Mouse (Mus musculus) lung, postnatal 4 days (tissue): ENCODE data around the gene Dhx34.

ENCODE experiments used
- DNase-seq, 2 experiments: peaks; one replicate each; pipeline ENCODE4 v3.0.0; 2021

Dhx34 gene

DNA sequence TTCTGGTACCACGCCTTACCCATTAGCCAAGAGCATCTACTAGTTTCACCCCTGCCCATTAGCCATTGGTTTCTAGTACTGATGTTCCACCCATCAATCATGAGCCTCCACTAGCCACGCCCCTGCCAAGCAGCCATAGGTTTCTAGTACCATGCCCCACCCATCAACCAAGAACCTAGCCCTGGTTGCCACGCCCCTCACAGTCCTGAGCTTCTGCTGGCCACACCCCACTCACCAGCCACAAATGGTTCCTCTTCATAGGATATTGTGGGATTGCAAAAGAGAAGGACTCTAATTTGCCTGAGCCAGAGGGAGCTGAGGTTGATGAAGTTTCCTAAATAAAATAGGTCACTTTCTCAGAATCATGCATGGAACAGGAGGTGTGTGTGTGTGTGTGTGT lies 61.1 kb downstream of the Dhx34 start:
- DNase-seq, result peak in 1 of 2 experiments; percentile 35

DNA sequence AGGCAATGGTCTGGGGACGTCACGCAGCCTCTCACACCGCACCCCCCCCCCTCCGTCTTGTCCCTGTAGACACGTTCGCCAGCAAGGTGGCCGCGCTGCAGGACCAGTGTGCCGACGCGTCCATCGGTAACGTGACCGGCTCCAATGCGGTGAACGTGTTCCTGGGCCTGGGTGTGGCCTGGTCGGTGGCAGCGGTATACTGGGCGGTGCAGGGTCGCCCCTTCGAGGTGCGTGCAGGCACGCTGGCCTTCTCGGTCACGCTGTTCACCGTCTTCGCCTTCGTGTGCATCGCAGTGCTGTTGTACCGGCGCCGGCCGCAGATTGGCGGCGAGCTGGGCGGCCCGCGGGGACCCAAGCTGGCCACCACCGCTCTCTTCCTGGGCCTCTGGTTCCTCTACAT lies 63.1 kb downstream of the Dhx34 start:
- no peak for DNase-seq

DNA sequence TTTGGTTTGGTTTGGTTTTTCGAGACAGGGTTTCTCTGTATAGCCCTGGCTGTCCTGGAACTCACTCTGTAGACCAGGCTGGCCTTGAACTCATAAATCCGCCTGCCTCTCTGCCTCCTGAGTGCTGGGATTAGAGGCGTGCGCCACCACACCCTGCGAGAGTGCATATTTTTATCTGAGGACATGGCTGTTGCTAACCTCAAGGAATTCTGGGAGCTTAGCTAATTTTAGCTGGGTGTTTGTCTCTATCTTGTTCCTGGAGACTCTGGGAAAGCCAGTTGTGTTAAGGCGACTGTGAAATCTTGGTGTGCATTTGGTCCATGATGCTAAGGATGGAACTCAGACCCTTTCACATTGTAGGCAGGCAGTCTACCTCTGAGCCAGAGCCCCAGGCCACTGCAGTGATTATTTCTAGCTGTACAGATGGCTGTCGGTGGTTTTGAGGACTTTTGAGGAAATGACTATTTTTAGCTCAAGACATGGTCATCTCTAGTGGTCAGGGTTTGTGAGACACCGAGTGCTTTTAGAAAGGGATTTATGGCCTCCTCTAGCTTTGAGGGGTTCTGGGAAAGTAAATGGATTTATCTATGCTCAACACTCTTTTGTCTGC lies 65.6 kb downstream of the Dhx34 start:
- DNase-seq, result no peak

DNA sequence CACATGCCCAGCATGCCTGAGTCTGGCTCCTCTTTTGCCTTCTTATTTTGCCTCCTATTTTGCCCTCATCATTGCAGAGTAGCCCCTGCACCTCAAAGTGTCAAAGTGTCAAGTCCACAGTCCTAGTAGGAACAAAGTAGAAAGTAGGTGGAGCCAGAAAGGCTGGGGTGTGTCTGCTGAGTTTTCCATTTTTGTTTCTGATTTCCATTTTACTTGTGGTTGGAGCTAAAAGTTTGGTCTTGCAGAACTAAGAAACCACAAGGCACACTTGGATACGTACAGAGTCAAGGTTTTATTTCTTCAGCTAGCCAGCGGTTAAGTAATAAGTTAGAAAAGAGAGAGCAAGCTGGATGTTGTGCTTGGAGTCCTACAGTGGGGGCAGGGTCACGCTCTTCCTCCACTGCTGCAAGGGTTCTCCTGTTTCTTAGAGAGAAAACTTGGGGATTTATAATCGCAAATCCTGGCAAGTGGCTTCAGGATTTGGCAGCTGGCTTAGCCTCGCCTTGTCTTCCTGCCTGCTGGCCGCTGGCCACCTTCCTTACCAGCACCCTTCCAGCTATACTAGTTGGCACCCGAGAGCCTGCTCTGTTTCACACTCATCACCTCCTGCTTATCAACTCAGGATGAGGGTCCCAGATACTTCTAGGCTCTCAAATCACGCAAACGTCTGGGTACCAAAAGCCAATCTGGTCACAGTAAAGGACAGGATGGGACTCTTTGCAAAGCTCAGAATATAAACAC lies 66.5 kb downstream of the Dhx34 start:
- DNase-seq, result peak in 1 of 2 experiments; percentile 48

DNA sequence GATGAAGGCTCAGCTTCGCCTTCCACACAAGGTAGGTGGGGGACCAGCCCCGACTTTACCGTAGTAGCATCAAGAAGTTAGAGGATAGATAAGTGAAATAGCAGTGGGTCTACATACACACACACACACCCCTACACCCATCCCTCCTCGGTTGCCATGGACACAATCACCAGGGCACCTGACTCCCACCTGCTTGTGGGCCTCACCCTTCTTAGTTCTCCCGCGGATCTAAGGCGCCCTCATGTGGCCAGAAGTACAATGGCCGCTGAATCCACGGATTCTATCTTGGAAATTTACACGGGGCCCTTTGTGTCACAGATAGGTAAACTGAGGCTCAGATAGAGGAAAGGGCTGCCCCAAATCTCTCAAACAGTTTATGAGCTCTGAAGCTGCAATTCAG lies 68.3 kb downstream of the Dhx34 start:
- DNase-seq, result peak in 1 of 2 experiments; percentile 44

DNA sequence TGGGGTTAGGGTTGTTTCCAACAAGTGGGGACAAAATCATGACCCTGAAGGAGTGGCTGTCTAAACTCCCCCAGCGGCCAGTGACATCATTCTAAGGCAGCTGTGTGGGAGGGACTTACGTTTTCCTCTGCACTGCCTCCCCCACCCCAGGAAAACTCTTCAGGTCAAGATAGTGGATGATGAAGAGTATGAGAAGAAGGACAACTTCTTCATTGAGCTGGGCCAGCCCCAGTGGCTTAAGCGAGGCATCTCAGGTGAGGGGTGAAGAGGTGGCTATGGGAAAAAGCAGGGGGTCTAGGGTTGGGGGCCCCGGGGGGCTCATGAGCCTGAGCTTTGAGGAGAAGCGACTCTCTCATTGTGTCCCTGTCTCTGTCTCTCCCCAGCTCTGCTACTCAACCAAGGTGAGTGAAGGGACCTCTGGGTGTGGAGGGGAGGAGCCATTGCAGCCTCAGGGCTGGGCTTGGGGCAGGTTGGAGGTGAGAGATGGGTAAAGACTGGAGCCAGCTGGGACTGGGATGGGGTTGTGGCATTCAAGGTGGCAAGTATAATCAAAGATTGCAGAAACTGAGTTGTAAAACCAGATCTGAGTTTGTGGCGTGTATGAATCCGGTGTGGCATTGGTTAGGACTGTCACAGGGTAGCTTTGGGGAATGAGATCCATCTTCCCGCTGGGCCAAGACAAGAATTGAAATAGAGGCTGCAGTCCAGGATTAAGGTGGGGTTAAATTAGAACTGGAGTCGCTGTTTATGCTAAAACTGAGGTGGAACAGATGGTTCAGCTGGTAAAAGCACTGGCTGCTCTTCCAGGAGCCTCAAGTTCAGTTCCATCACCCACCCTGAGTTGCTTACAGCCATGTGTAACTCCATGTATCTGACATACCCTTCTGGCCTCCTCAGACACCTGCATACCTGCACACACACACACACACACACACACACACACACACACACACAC lies 71.4 kb downstream of the Dhx34 start:
- DNase-seq, result no peak

DNA sequence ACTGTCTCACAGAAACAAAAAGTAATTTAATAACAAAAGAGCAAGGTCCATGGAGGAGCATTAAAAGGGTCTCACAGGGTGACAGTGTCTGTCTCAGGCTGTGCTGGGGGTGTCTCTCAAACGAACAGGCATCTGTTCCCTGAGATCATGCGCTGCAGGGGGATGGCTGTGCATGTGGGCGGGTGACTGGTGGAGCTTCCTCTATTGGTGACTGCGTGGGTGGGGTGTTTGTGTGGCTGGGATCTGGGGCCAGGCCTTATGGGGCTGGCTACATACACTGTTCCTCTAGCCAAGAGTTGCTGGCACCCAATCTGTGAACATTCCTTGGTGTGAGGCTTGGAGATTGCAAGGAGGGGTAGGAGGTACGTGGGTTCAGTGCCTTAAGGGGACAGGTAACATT lies 72.6 kb downstream of the Dhx34 start:
- DNase-seq, result peak in 1 of 2 experiments; percentile 26

DNA sequence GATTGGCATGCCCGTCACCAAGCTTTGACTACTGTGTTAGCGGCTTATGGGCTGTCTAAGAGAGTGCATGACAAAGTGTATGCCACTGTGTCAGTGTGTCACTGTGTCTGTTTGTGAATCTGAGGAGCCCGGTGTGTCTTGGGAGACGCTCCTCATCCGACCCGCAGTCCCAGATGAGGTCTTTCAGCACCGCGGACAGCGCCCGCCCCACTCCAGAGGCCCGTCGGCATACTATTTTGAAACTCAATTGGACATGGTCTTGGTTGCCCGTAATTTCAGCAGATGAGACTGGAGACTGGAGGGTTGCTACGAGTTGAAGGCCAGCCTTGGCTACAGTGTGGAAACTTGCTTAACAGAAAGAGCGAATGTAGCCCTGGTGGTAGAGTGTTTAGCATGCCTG lies 74.2 kb downstream of the Dhx34 start:
- DNase-seq, result peak; percentile 60 to 69
